Mouse (Mus musculus) MEL (cell line): ENCODE data around the gene Sla2. TPM values are rescaled to one million over a fixed set of nuclear protein-coding genes. Genes with fewer than 3 reads are reported as not detected.
"Not testable (repeated sequence)": the region's sequence is repeated elsewhere in the genome, so short reads cannot be mapped to it uniquely, and the experiment has no call there.

Experiments used
- DNase-seq: peaks from one replicate; pipeline ENCODE4 v3.0.0; 2011; ENCODE audit warnings: low read depth, low spot score
- H3K27ac ChIP-seq: 2 replicates; pipeline ENCODE4 v1.5.1; 2012; ENCODE audit warnings: low read depth, mild to moderate bottlenecking, control low read depth, low read length, moderate library complexity; ENCODE audit not compliant: control insufficient read depth
- H3K27me3 ChIP-seq, 2 experiments: fragments of 150-350 bp in 1 of 2; sonication (generic) in 1 of 2; 2 replicates each; pipeline ENCODE4 v1.6.1; 2012; ENCODE audit warnings: low read length in 2 of 2, mild to moderate bottlenecking in 2 of 2, improper control_type of control experiment in 1 of 2, moderate library complexity in 1 of 2; ENCODE audit not compliant: insufficient read depth in 2 of 2, control insufficient read depth in 1 of 2
- H3K36me3 ChIP-seq, 2 experiments: 2 replicates each; pipeline ENCODE4 v1.6.1; 2012 to 2014; ENCODE audit warnings: low read length in 2 of 2, improper control_type of control experiment in 1 of 2, inconsistent platforms in 1 of 2, mild to moderate bottlenecking in 1 of 2; ENCODE audit not compliant: insufficient read depth in 2 of 2, control insufficient read depth in 1 of 2
- H3K4me1 ChIP-seq, 2 experiments: fragments of 150-350 bp in 1 of 2; sonication (generic) in 1 of 2; 2 replicates each; pipeline ENCODE4 v1.6.1; 2012; ENCODE audit warnings: low read length in 2 of 2, improper control_type of control experiment in 1 of 2, mild to moderate bottlenecking in 1 of 2; ENCODE audit not compliant: insufficient read depth in 2 of 2, control insufficient read depth in 1 of 2
- H3K4me3 ChIP-seq, 2 experiments: fragments of 150-350 bp in 1 of 2; sonication (generic) in 1 of 2; 2 replicates each; pipeline ENCODE4 v1.5.1; 2012; ENCODE audit warnings: low read depth in 2 of 2, low read length in 2 of 2, mild to moderate bottlenecking in 2 of 2, moderate library complexity in 2 of 2, control low read depth in 1 of 2, improper control_type of control experiment in 1 of 2; ENCODE audit not compliant: control insufficient read depth in 1 of 2, insufficient read depth in 1 of 2
- H3K79me2 ChIP-seq: 2 replicates; pipeline ENCODE4 v1.6.1; 2012; ENCODE audit warnings: mild to moderate bottlenecking, low read length, moderate library complexity; ENCODE audit not compliant: control insufficient read depth, poor library complexity, insufficient read depth
- H3K9ac ChIP-seq: 2 replicates; pipeline ENCODE4 v1.6.1; 2012; ENCODE audit warnings: low read depth, mild to moderate bottlenecking, control low read depth, low read length, moderate library complexity; ENCODE audit not compliant: control insufficient read depth, poor library complexity, severe bottlenecking
- H3K9me3 ChIP-seq: fragments of 150-350 bp; sonication (generic); replicated peaks from 2 replicates; pipeline ENCODE4 v1.6.1; 2012; ENCODE audit warnings: mild to moderate bottlenecking, low read length, improper control_type of control experiment, moderate library complexity; ENCODE audit not compliant: insufficient read depth
- BHLHE40 ChIP-seq: IDR thresholded peaks from 2 replicates; pipeline ENCODE4 v1.6.1; 2012; ENCODE audit warnings: low read depth, mild to moderate bottlenecking, inconsistent platforms, low read length, improper control_type of control experiment, borderline replicate concordance
- CHD1 ChIP-seq: IDR thresholded peaks from 2 replicates; pipeline ENCODE4 v1.6.1; 2012; ENCODE audit warnings: low read depth, mild to moderate bottlenecking, inconsistent platforms, low read length, improper control_type of control experiment
- E2F4 ChIP-seq: IDR thresholded peaks from 2 replicates; pipeline ENCODE4 v1.6.1; 2011; ENCODE audit warnings: low read depth, low read length, improper control_type of control experiment, borderline replicate concordance
- ETS1 ChIP-seq: IDR thresholded peaks from 2 replicates; pipeline ENCODE4 v1.6.1; 2012; ENCODE audit warnings: low read depth, mild to moderate bottlenecking, inconsistent platforms, low read length, improper control_type of control experiment, moderate library complexity
- GABPA ChIP-seq: IDR thresholded peaks from 2 replicates; pipeline ENCODE4 v1.6.1; 2012; ENCODE audit warnings: low read depth, mild to moderate bottlenecking, inconsistent platforms, low read length, improper control_type of control experiment, moderate library complexity
- GATA1 ChIP-seq: IDR thresholded peaks from 2 replicates; pipeline ENCODE4 v1.6.1; 2011; ENCODE audit warnings: low read depth, low read length, improper control_type of control experiment
- HCFC1 ChIP-seq: IDR thresholded peaks from 2 replicates; pipeline ENCODE4 v1.6.1; 2012; ENCODE audit warnings: low read depth, mild to moderate bottlenecking, inconsistent platforms, low read length, improper control_type of control experiment, moderate library complexity
- KAT2A ChIP-seq: conservative IDR thresholded peaks from 2 replicates; pipeline ENCODE4 v1.6.1; 2012; ENCODE audit warnings: low read depth, low read length, improper control_type of control experiment, inconsistent platforms
- MAZ ChIP-seq: IDR thresholded peaks from 2 replicates; pipeline ENCODE4 v1.6.1; 2012; ENCODE audit warnings: low read depth, mild to moderate bottlenecking, inconsistent platforms, low read length, improper control_type of control experiment
- MYB ChIP-seq: IDR thresholded peaks from 2 replicates; pipeline ENCODE4 v1.6.1; 2011; ENCODE audit warnings: mild to moderate bottlenecking, low read depth, low read length, improper control_type of control experiment
- NELFE ChIP-seq: IDR thresholded peaks from 2 replicates; pipeline ENCODE4 v1.6.1; 2011; ENCODE audit warnings: low read depth, low read length, improper control_type of control experiment
- NRF1 ChIP-seq: IDR thresholded peaks from 2 replicates; pipeline ENCODE4 v1.6.1; 2014; ENCODE audit warnings: low read depth, mild to moderate bottlenecking, inconsistent platforms, low read length, improper control_type of control experiment, moderate library complexity; ENCODE audit not compliant: poor library complexity, insufficient read depth, severe bottlenecking
- POLR2AphosphoS5 ChIP-seq: IDR thresholded peaks from 2 replicates; pipeline ENCODE4 v1.6.1; 2012; ENCODE audit warnings: low read depth, borderline replicate concordance, mild to moderate bottlenecking, inconsistent platforms, low read length, moderate library complexity, mixed read lengths
- RCOR1 ChIP-seq: IDR thresholded peaks from 2 replicates; pipeline ENCODE4 v1.6.1; 2012; ENCODE audit warnings: low read depth, mild to moderate bottlenecking, inconsistent platforms, low read length, improper control_type of control experiment
- SIN3A ChIP-seq: IDR thresholded peaks from 2 replicates; pipeline ENCODE4 v1.6.1; 2012; ENCODE audit warnings: low read length, improper control_type of control experiment, inconsistent platforms
- TBP ChIP-seq: IDR thresholded peaks from 2 replicates; pipeline ENCODE4 v1.8.0; 2011; ENCODE audit warnings: low read depth, low read length, improper control_type of control experiment
- UBTF ChIP-seq: IDR thresholded peaks from 2 replicates; pipeline ENCODE4 v1.6.1; 2012; ENCODE audit warnings: low read depth, mild to moderate bottlenecking, inconsistent platforms, low read length, improper control_type of control experiment, moderate library complexity, borderline replicate concordance; ENCODE audit not compliant: insufficient read depth
- polyA plus RNA-seq, 2 experiments: library from polyadenylated mRNA; stranded (reverse) in 1 of 2; unstranded in 1 of 2; fragments of >175 nt in 1 of 2; fragments of >200 nt in 1 of 2; gene quantifications; 2 replicates each; pipeline versions ENCODE4 v1.2.1 to v1.2.4; 2012; ENCODE audit warnings: low replicate concordance in 2 of 2, low read depth in 1 of 2; ENCODE audit not compliant: insufficient read length in 2 of 2, insufficient read depth in 1 of 2, missing spikeins in 1 of 2
- total RNA-seq: library from RNA; depleted of rRNA; stranded (reverse); fragments of 300-350 nt; gene quantifications from 2 replicates; pipeline ENCODE4 v1.2.3, GENCODE M21; 2012

Gene Sla2
- total and polyA plus RNA-seq, 3 experiments, result 0.40 to 9.0 TPM; not detected in 1

GRCm38 (mm10) chr2:156838839-156839238 lies 48.2 kb downstream of the Sla2 start:
- H3K36me3 ChIP-seq, result peaks cover 0 to 7% of the 10 kb centered on the region in 2 experiments; a peak in 2 of 4 replicates
- H3K79me2 ChIP-seq, result peaks cover 32% of the 10 kb centered on the region
- peaks cover 3 to 10% of the 10 kb centered on the region in 2 experiments; a peak in 3 of 4 replicates for H3K4me1 ChIP-seq
- no peak overlapping the region; the same call in 1 of the 2 replicates for H3K9ac ChIP-seq
- H3K27ac ChIP-seq, result no peak overlapping the region
- DNase-seq, result no peak
- no peak overlapping the region for H3K4me3 ChIP-seq
- H3K9me3 ChIP-seq, result no peaks in the 10 kb centered on the region
- TF ChIP-seq E2F4, result no peak
- TF ChIP-seq CHD1, result no peak
- no peak for TF ChIP-seq ETS1
- TF ChIP-seq NELFE, result no peak
- TF ChIP-seq NRF1, result no peak
- no peak for TF ChIP-seq BHLHE40
- TF ChIP-seq MYB, result no peak
- TF ChIP-seq TBP, result no peak
- no peak for TF ChIP-seq GATA1
- no peak for TF ChIP-seq GABPA
- TF ChIP-seq UBTF, result no peak
- no peak for TF ChIP-seq HCFC1
- no peaks in the 10 kb centered on the region for H3K27me3 ChIP-seq

GRCm38 (mm10) chr2:156834336-156834735 lies 52.7 kb downstream of the Sla2 start:
- H3K27ac ChIP-seq, result no peak overlapping the region
- no peaks in the 10 kb centered on the region for H3K36me3 ChIP-seq
- DNase-seq, result no peak
- TF ChIP-seq RCOR1 (no peak), SIN3A (no peak), KAT2A (no peak), POLR2AphosphoS5 (no peak), NELFE (no peak), MAZ (no peak)
- TF ChIP-seq, all 39 proteins: peak for 0
- H3K9ac ChIP-seq, result no peak overlapping the region
- H3K79me2 ChIP-seq, result 0 out of 2 replicates have a peak, but pooled peaks cover under 1% of the 10 kb centered on the region
- peaks cover 0 to 2% of the 10 kb centered on the region in 2 experiments; a peak in 1 of 4 replicates for H3K4me1 ChIP-seq
- H3K9me3 ChIP-seq, result no peaks in the 10 kb centered on the region; the same call in 1 of the 2 replicates
- H3K27me3 ChIP-seq, result no peaks in the 10 kb centered on the region; a peak in 1 of 4 replicates
- no peak overlapping the region for H3K4me3 ChIP-seq

DNA sequence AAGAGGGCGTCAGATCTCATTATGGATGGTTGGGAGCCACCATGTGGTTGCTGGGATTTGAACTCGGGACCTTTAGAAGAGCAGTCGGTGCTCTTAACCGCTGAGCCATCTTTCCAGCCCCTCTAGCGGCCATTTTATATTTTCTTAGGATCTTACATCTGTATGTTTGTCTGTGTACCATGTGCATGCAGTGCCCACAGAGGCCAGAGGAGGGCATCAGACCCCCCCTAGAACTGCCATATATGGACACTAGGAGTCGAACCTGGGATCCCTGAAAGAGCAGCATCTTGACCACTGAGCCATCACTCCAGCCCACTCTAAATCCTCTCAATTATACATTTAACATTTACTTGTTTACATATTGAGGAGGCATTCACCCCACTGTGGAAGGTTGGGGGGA lies 61.9 kb downstream of the Sla2 start:
- not testable (repeated sequence) for H3K27me3 ChIP-seq, H3K36me3 ChIP-seq, H3K4me3 ChIP-seq, DNase-seq, H3K9ac ChIP-seq, H3K9me3 ChIP-seq, H3K79me2 ChIP-seq, H3K27ac ChIP-seq, H3K4me1 ChIP-seq
